Mouse (Mus musculus): Measurements from ENCODE around the gene Pwp2. TPM values are rescaled to one million over a fixed set of nuclear protein-coding genes. Genes with fewer than 3 reads are reported as not detected.
"Not testable (repeated sequence)": the region's sequence is repeated elsewhere in the genome, so short reads cannot be mapped to it uniquely, and the experiment has no call there.

Pwp2 gene
- polyA plus RNA-seq, 1 experiment from 2014 or later: 10.5 TPM

GRCm38 (mm10) chr10:78127046-78127870 lies 57.7 kb downstream of the Pwp2 start:
- Histone ChIP-seq H3K4me3 (replicated peaks) (no peak overlapping the region), H3K4me2 (no peak overlapping the region), H3K9ac (no peak overlapping the region), H3K9me3 (replicated peaks) (no peaks in the 10 kb centered on the region), H3K4me1 (replicated peaks) (peaks cover 5% of the 10 kb centered on the region; the same call in 1 of the 2 replicates), H3K27me3 (no peaks in the 10 kb centered on the region), H3K36me3 (replicated peaks) (no peaks in the 10 kb centered on the region), H3K27ac (replicated peaks) (no peak overlapping the region)
- WGBS (ENCODE audit: insufficient replicate concordance): 57% methylated on average over 9 of the region's 9 CpGs
- no peak for ATAC-seq (ENCODE audit: insufficient read depth)

GRCm38 (mm10) chr10:78126311-78126710 lies 58.6 kb downstream of the Pwp2 start:
- H3K27me3 ChIP-seq: no peaks in the 10 kb centered on the region
- no peak overlapping the region for H3K4me3 ChIP-seq (replicated peaks)
- H3K9me3 ChIP-seq (replicated peaks): no peaks in the 10 kb centered on the region
- H3K9ac ChIP-seq: no peak overlapping the region
- 71% methylated on average over 5 of the region's 5 CpGs for WGBS (ENCODE audit: insufficient replicate concordance)
- ATAC-seq (ENCODE audit: insufficient read depth): no peak
- no peak overlapping the region for H3K27ac ChIP-seq (replicated peaks)
- no peaks in the 10 kb centered on the region for H3K36me3 ChIP-seq (replicated peaks)
- H3K4me2 ChIP-seq: no peak overlapping the region
- peaks cover 5% of the 10 kb centered on the region; the same call in 1 of the 2 replicates for H3K4me1 ChIP-seq (replicated peaks)

GRCm38 (mm10) chr10:78125061-78125460 lies 59.9 kb downstream of the Pwp2 start:
- H3K4me2 ChIP-seq; H3K27ac ChIP-seq (replicated peaks); H3K4me3 ChIP-seq (replicated peaks); ATAC-seq (ENCODE audit: insufficient read depth); H3K9ac ChIP-seq; H3K9me3 ChIP-seq (replicated peaks); H3K4me1 ChIP-seq (replicated peaks); H3K36me3 ChIP-seq (replicated peaks); H3K27me3 ChIP-seq: not testable (repeated sequence)
- WGBS (ENCODE audit: insufficient replicate concordance): 52% methylated on average over 8 of the region's 8 CpGs

- H3K4me3 ChIP-seq (replicated peaks); H3K27me3 ChIP-seq; H3K27ac ChIP-seq (replicated peaks); H3K9me3 ChIP-seq (replicated peaks); H3K4me1 ChIP-seq (replicated peaks); H3K4me2 ChIP-seq; H3K36me3 ChIP-seq (replicated peaks); H3K9ac ChIP-seq; ATAC-seq (ENCODE audit: insufficient read depth): not testable (repeated sequence)
- 29% methylated on average over 6 of the region's 6 CpGs for WGBS (ENCODE audit: insufficient replicate concordance)
Observed at GRCm38 (mm10) chr10:78124137-78124536, 60.8 kb downstream of the Pwp2 start.

Other genes starting within 250 kb of the Pwp2 start
- 2.2 and 3.2 TPM in 2 replicates for gene Trpm2, start 214.6 kb downstream of the Pwp2 start, polyA plus RNA-seq (2015; fragmentation: Nextera tagmentation; extraction: Ambion mirVana)
- gene 1810043G02Rik, start 206.6 kb downstream of the Pwp2 start, polyA plus RNA-seq (2015; fragmentation: Nextera tagmentation; extraction: Ambion mirVana): 4.4 and 4.7 TPM in 2 replicates
- 80.6 and 85.9 TPM in 2 replicates for gene Pfkl, start 175.1 kb downstream of the Pwp2 start, polyA plus RNA-seq (2015; fragmentation: Nextera tagmentation; extraction: Ambion mirVana)
- gene Dnmt3l, start 143.2 kb downstream of the Pwp2 start, polyA plus RNA-seq (2015; fragmentation: Nextera tagmentation; extraction: Ambion mirVana): not detected in 2 replicates
- gene Aire, start 141.5 kb downstream of the Pwp2 start, polyA plus RNA-seq (2015; fragmentation: Nextera tagmentation; extraction: Ambion mirVana): not detected in 2 replicates
- 2.2 TPM in 2 replicates for gene Icosl, start 115.8 kb downstream of the Pwp2 start, polyA plus RNA-seq (2015; fragmentation: Nextera tagmentation; extraction: Ambion mirVana)
- 18.4 and 19.3 TPM in 2 replicates for gene D10Jhu81e, start 15.4 kb downstream of the Pwp2 start, polyA plus RNA-seq (2015; fragmentation: Nextera tagmentation; extraction: Ambion mirVana)
- gene Trappc10, start 59.5 kb upstream of the Pwp2 start, polyA plus RNA-seq (2015; fragmentation: Nextera tagmentation; extraction: Ambion mirVana): 15.7 and 15.9 TPM in 2 replicates
- 33.1 and 46.0 TPM in 2 replicates for gene Agpat3, start 167.3 kb upstream of the Pwp2 start, polyA plus RNA-seq (2015; fragmentation: Nextera tagmentation; extraction: Ambion mirVana)
- 110 and 119 TPM in 2 replicates for gene Rrp1, start 227.9 kb upstream of the Pwp2 start, polyA plus RNA-seq (2015; fragmentation: Nextera tagmentation; extraction: Ambion mirVana)
- gene Cstb, start 240.5 kb upstream of the Pwp2 start, polyA plus RNA-seq (2015; fragmentation: Nextera tagmentation; extraction: Ambion mirVana): 85.5 and 95.3 TPM in 2 replicates

Data from liver, embryonic 15.5 days (tissue).